Mouse (Mus musculus) embryonic fibroblast, embryonic 13.5 days (primary cell): ENCODE data around the gene Nckap5.

Source experiments
- CTCF ChIP-seq: IDR thresholded peaks from 2 replicates; pipeline ENCODE4 v1.5.1; 2011; ENCODE audit warnings: mild to moderate bottlenecking, control low read depth, low read length, moderate library complexity, borderline replicate concordance; ENCODE audit not compliant: insufficient read depth
- POLR2A ChIP-seq: IDR thresholded peaks from 2 replicates; pipeline ENCODE4 v1.6.1; 2011; ENCODE audit warnings: low read depth, mild to moderate bottlenecking, control low read depth, low read length, moderate library complexity

DNA sequence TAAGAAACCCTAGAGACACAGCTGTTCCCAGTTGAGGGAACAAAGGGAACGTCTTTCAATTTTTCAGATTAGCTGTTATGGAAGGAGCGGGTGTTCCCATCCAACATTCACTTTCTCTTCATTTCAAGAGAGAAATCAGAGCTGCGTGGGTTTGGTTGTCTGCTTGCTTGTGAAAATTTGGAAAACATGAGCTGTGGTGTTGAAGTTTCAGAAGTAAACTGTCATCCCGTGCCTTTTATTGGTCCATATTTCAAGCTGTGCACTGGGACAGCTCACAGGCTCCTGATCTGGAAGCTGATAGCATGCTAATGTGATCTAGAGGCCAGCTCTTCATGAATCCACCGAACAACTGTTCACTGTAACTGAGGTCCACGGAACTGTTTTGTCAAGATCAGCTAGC is 881.5 kb downstream of the Nckap5 start:
- TF ChIP-seq POLR2A (no peak), CTCF (no peak)
